Mouse (Mus musculus) cortical plate, adult 2 months (tissue): ENCODE results near the gene C1qtnf6.

Source experiments
- CTCF ChIP-seq: fragments of 200-500 bp; IDR thresholded peaks from 2 replicates; pipeline ENCODE4 v1.5.1; 2011; ENCODE audit warnings: mild to moderate bottlenecking, control low read depth, low read length; ENCODE audit not compliant: insufficient read depth; ENCODE audit errors: extremely low read depth
- POLR2A ChIP-seq: fragments of 200-500 bp; IDR thresholded peaks from 2 replicates; pipeline ENCODE4 v1.6.1; 2011; ENCODE audit warnings: mild to moderate bottlenecking, low read length, control low read depth; ENCODE audit not compliant: insufficient read depth; ENCODE audit errors: extremely low read depth

DNA sequence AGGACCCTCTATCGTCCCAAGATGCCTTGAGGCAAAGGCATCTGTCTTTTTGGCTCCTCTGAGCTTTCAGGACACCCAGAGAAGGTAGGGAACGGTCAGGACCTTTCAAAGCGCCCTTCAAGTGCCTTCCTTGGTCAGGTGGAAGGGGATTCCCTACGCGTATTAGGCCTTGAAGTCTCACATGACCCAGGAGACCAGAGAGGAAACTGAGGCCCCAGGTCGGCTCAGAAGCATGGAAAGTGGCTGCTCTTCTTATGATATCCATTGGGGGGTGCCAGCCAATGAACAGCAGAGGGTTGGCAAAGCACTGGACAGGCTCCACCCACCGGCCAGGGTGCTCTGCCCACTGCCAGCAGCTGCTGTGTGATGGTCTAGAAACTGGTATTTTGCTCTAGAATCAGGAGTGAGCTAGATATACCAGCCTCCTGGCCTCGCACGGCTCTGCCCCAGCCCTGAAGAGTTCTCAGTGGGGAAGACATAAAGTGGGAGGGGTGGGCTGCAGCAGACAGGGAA is 36.4 kb upstream of the C1qtnf6 start:
- TF ChIP-seq CTCF (no peak), POLR2A (no peak)
